Mouse (Mus musculus) myocyte (in vitro differentiated cells): ENCODE measurements around the gene Crebbp. TPM values are rescaled to one million over a fixed set of nuclear protein-coding genes. Genes with fewer than 3 reads are reported as not detected.

ENCODE experiments used
- H3K27me3 ChIP-seq: one replicate; pipeline ENCODE4 v1.6.1; 2011; ENCODE audit not compliant: control insufficient read depth, insufficient read depth, insufficient read length
- H3K36me3 ChIP-seq: one replicate; pipeline ENCODE4 v1.6.1; 2011; ENCODE audit not compliant: control insufficient read depth, insufficient read depth
- H3K4me2 ChIP-seq: one replicate; pipeline ENCODE4 v1.6.1; 2011; ENCODE audit warnings: low read depth, control low read depth
- H3K4me3 ChIP-seq: one replicate; pipeline ENCODE4 v1.5.1; 2011; ENCODE audit warnings: mild to moderate bottlenecking, control low read depth, moderate library complexity
- H3K79me2 ChIP-seq: one replicate; pipeline ENCODE4 v1.6.1; 2011; ENCODE audit not compliant: control insufficient read depth, insufficient read depth
- H3ac ChIP-seq: one replicate; pipeline ENCODE4 v1.6.1; 2011; ENCODE audit not compliant: control insufficient read depth, insufficient read length
- CEBPB ChIP-seq: IDR thresholded peaks from 2 replicates; pipeline ENCODE4 v1.6.1; 2011; ENCODE audit warnings: mild to moderate bottlenecking, moderate library complexity; ENCODE audit not compliant: poor library complexity, insufficient read depth, severe bottlenecking
- E2F4 ChIP-seq: IDR thresholded peaks from one replicate; pipeline ENCODE4 v1.6.1; 2011; ENCODE audit warnings: mild to moderate bottlenecking, control low read depth, moderate library complexity; ENCODE audit not compliant: insufficient read depth
- MAX ChIP-seq: IDR thresholded peaks from one replicate; pipeline ENCODE4 v1.6.1; 2011; ENCODE audit warnings: low read depth, mild to moderate bottlenecking, control low read depth
- MYOD1 ChIP-seq, 3 experiments: IDR thresholded peaks; one replicate each; pipeline ENCODE4 v1.6.1; 2011; ENCODE audit warnings: control low read depth in 2 of 3, low read depth in 2 of 3, mild to moderate bottlenecking in 2 of 3, moderate library complexity in 1 of 3; ENCODE audit not compliant: insufficient read length in 2 of 3, control insufficient read depth in 1 of 3
- MYOG ChIP-seq, 3 experiments: IDR thresholded peaks; one replicate each; pipeline ENCODE4 v1.6.1; 2011; ENCODE audit warnings: control low read depth in 2 of 3, low read depth in 2 of 3, mild to moderate bottlenecking in 2 of 3; ENCODE audit not compliant: insufficient read length in 2 of 3, control insufficient read depth in 1 of 3, insufficient read depth in 1 of 3
- POLR2A ChIP-seq: IDR thresholded peaks from one replicate; pipeline ENCODE4 v1.6.1; 2011; ENCODE audit warnings: low read depth, mild to moderate bottlenecking, control low read depth, moderate library complexity; ENCODE audit not compliant: insufficient read length
- POLR2AphosphoS2 ChIP-seq: IDR thresholded peaks from one replicate; pipeline ENCODE4 v1.6.1; 2011; ENCODE audit warnings: low read depth, control low read depth; ENCODE audit not compliant: insufficient read length
- REST ChIP-seq: IDR thresholded peaks from one replicate; pipeline ENCODE4 v1.6.1; 2011; ENCODE audit warnings: mild to moderate bottlenecking, control low read depth, moderate library complexity; ENCODE audit not compliant: insufficient read depth, insufficient read length
- SRF ChIP-seq: IDR thresholded peaks from one replicate; pipeline ENCODE4 v1.6.1; 2011; ENCODE audit warnings: low read depth; ENCODE audit not compliant: control insufficient read depth, insufficient read length
- TCF12 ChIP-seq: IDR thresholded peaks from one replicate; pipeline ENCODE4 v1.6.1; 2011; ENCODE audit warnings: mild to moderate bottlenecking, control low read depth; ENCODE audit not compliant: poor library complexity, insufficient read depth, severe bottlenecking
- TCF3 ChIP-seq: IDR thresholded peaks from one replicate; pipeline ENCODE4 v1.6.1; 2011; ENCODE audit warnings: low read depth, control low read depth; ENCODE audit not compliant: insufficient read length
- USF1 ChIP-seq: IDR thresholded peaks from one replicate; pipeline ENCODE4 v1.6.1; 2011; ENCODE audit warnings: low read depth, mild to moderate bottlenecking, control low read depth, moderate library complexity
- polyA plus RNA-seq: library from polyadenylated mRNA; unstranded; fragments of >200 nt; fragmentation: generic; extraction: Trizol; gene quantifications from one replicate; pipeline ENCODE4 v1.2.1, GENCODE M21; 2012; ENCODE audit warnings: missing spikeins

Gene Crebbp
- polyA plus RNA-seq, 1 experiment, result 7.1 TPM

GRCm38 (mm10) chr16:4160246-4160897, 53.4 kb downstream of the Crebbp start:
- Histone ChIP-seq H3K27me3 (no peaks in the 10 kb centered on the region), H3K36me3 (no peaks in the 10 kb centered on the region), H3K79me2 (peaks cover 88% of the 10 kb centered on the region), H3K4me2 (no peak overlapping the region), H3ac (no peak overlapping the region), H3K4me3 (no peak overlapping the region)
- TF ChIP-seq E2F4, result no peak
- TF ChIP-seq MYOG (IDR thresholded peaks at IDR 0.05; ENCODE audit: control insufficient read depth in 1 of 3, insufficient read depth in 1 of 3, insufficient read length in 2 of 3, low read depth in 2 of 3), result no peak
- no peak for TF ChIP-seq MYOD1 (IDR thresholded peaks at IDR 0.05; ENCODE audit: control insufficient read depth in 1 of 3, insufficient read length in 2 of 3, low read depth in 2 of 3)
- no peak for TF ChIP-seq TCF12
- no peak for TF ChIP-seq POLR2AphosphoS2
- no peak for TF ChIP-seq SRF
- no peak for TF ChIP-seq USF1
- TF ChIP-seq TCF3, result no peak
- no peak for TF ChIP-seq REST
- no peak for TF ChIP-seq CEBPB
- TF ChIP-seq POLR2A, result no peak
- TF ChIP-seq MAX, result no peak

GRCm38 (mm10) chr16:4153121-4153520, 60.7 kb downstream of the Crebbp start:
- Histone ChIP-seq H3K27me3 (no peaks in the 10 kb centered on the region), H3K79me2 (peaks cover 85% of the 10 kb centered on the region), H3K4me2 (no peak overlapping the region), H3ac (no peak overlapping the region), H3K4me3 (no peak overlapping the region), H3K36me3 (peaks cover 19% of the 10 kb centered on the region)
- TF ChIP-seq MAX, result no peak

- Histone ChIP-seq H3K36me3 (peaks cover 26% of the 10 kb centered on the region), H3K4me3 (no peak overlapping the region), H3K27me3 (no peaks in the 10 kb centered on the region), H3ac (no peak overlapping the region), H3K79me2 (peaks cover 63% of the 10 kb centered on the region), H3K4me2 (no peak overlapping the region)
- TF ChIP-seq MYOG (IDR thresholded peaks at IDR 0.05; ENCODE audit: control insufficient read depth in 1 of 3, insufficient read depth in 1 of 3, insufficient read length in 2 of 3, low read depth in 2 of 3), result peak in 1 of 3 experiments; percentile 30
- no peak for TF ChIP-seq MAX
- TF ChIP-seq MYOD1 (IDR thresholded peaks at IDR 0.05; ENCODE audit: control insufficient read depth in 1 of 3, insufficient read length in 2 of 3, low read depth in 2 of 3), result peak in 1 of 3 experiments; percentile 44
Observed at GRCm38 (mm10) chr16:4138541-4138940, 75.3 kb downstream of the Crebbp start.

GRCm38 (mm10) chr16:4133754-4134153, 80.0 kb downstream of the Crebbp start:
- no peaks in the 10 kb centered on the region for H3K27me3 ChIP-seq
- H3ac ChIP-seq, result no peak overlapping the region
- H3K4me3 ChIP-seq, result no peak overlapping the region
- no peak overlapping the region for H3K4me2 ChIP-seq
- TF ChIP-seq TCF12, result no peak
- no peak for TF ChIP-seq MAX
- no peak for TF ChIP-seq USF1
- no peak for TF ChIP-seq POLR2AphosphoS2
- no peak for TF ChIP-seq MYOG (IDR thresholded peaks at IDR 0.05; ENCODE audit: control insufficient read depth in 1 of 3, insufficient read depth in 1 of 3, insufficient read length in 2 of 3, low read depth in 2 of 3)
- no peak for TF ChIP-seq SRF
- TF ChIP-seq REST, result no peak
- no peak for TF ChIP-seq MYOD1 (IDR thresholded peaks at IDR 0.05; ENCODE audit: control insufficient read depth in 1 of 3, insufficient read length in 2 of 3, low read depth in 2 of 3)
- no peak for TF ChIP-seq E2F4
- TF ChIP-seq POLR2A, result no peak
- no peak for TF ChIP-seq TCF3
- TF ChIP-seq CEBPB, result no peak
- H3K79me2 ChIP-seq, result peaks cover 54% of the 10 kb centered on the region
- peaks cover 26% of the 10 kb centered on the region for H3K36me3 ChIP-seq

- H3K36me3 ChIP-seq, result peaks cover 19% of the 10 kb centered on the region
- TF ChIP-seq POLR2AphosphoS2, result no peak
- no peak for TF ChIP-seq E2F4
- no peak for TF ChIP-seq TCF12
- no peak for TF ChIP-seq TCF3
- TF ChIP-seq USF1, result no peak
- TF ChIP-seq SRF, result no peak
- no peak for TF ChIP-seq CEBPB
- no peak for TF ChIP-seq MYOD1 (IDR thresholded peaks at IDR 0.05; ENCODE audit: control insufficient read depth in 1 of 3, insufficient read length in 2 of 3, low read depth in 2 of 3)
- TF ChIP-seq POLR2A, result no peak
- TF ChIP-seq REST, result no peak
- no peak for TF ChIP-seq MAX
- TF ChIP-seq MYOG (IDR thresholded peaks at IDR 0.05; ENCODE audit: control insufficient read depth in 1 of 3, insufficient read depth in 1 of 3, insufficient read length in 2 of 3, low read depth in 2 of 3), result no peak
- H3K79me2 ChIP-seq, result peaks cover 29% of the 10 kb centered on the region
- H3ac ChIP-seq, result no peak overlapping the region
- no peak overlapping the region for H3K4me2 ChIP-seq
- no peak overlapping the region for H3K4me3 ChIP-seq
- H3K27me3 ChIP-seq, result no peaks in the 10 kb centered on the region
Observed at GRCm38 (mm10) chr16:4128894-4129293, 84.9 kb downstream of the Crebbp start.
